Mouse (Mus musculus): ENCODE results near the gene Tubgcp6.

DNA sequence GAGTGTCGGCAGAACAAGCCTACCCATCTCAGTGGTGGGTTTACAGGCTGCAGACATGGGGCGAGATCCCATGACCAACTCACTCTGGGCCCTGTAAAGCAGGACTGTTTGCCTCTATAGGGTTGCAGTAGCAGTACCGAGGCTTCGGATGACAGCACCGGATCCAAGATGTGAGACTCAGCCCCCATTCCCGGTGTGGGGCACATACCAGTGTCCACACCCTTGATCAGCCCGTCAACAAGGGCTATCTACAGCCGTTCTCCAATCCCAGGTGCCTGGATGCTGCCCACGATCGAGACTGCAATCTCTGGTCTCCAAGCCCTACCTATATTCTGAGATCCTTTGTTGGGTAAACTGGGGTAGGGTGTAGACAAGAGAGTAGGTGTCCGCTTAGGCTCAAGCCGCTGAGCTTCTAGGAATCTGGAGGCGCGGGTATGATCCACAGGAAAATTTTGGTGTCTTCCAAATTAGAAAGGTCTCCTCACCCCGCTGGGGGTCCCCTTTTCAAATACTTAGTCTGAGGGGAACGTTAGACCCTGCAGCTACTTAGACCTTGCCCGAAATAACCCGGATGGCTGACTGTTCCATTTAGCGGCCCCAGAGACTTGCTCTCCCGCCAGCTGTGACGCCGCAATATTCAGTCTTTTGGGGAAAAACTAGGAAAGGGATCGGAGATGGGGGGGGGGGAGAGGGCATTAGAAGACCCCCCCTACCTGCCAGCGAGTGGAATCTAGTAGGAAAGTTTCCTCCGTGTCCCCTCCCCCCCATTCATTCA, 25.8 kb upstream of the Tubgcp6 start:
- TF ChIP-seq EP300 (IDR thresholded peaks at IDR 0.05) (no peak), CTCF (IDR thresholded peaks at IDR 0.05) (no peak)
